Mouse (Mus musculus): ENCODE measurements around the gene Gm49630. TPM values are rescaled to one million over a fixed set of nuclear protein-coding genes. Genes with fewer than 3 reads are reported as not detected.
A peak's percentile ranks its signal among the peaks of the same experiment; 100 is the strongest.
"Not testable (repeated sequence)": the region's sequence is repeated elsewhere in the genome, so short reads cannot be mapped to it uniquely, and the experiment has no call there.

Gene Gm49630
- polyA plus RNA-seq, 1 experiment from 2014 or later: not detected

DNA sequence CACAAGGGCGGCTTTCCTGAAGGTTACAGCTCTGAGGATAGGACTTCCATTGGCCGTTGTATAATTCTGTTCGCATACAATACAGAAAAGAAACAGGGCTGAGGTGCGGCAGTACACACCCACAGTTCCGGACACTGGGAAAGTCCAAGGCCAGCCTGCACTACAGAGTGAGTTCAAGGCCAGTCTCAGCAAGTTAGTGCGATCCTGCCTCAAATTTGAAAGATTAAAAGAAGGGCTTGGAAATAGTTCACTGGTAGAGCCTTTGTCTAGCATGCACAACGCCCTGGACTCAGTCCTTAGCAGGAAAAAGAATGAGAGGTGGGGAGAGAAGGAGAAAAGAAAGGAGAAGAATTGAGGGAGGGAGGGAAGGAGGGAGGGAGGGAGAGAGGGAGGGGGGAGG is 23.3 kb upstream of the Gm49630 start:
- not testable (repeated sequence) for H3K4me3 ChIP-seq (replicated peaks; ENCODE audit: low read length); H3K9ac ChIP-seq; H3K27ac ChIP-seq; H3K4me2 ChIP-seq (replicated peaks); H3K4me1 ChIP-seq (replicated peaks; ENCODE audit: control insufficient read depth, insufficient read depth, low read length); H3K27me3 ChIP-seq (ENCODE audit: control insufficient read depth, insufficient read depth, low read length); H3K36me3 ChIP-seq (replicated peaks; ENCODE audit: control insufficient read depth, insufficient read depth); ATAC-seq (ENCODE audit: low FRiP score); H3K9me3 ChIP-seq (ENCODE audit: control insufficient read depth, low read length); DNase-seq (ENCODE audit: low spot score)
- 85% methylated on average over 7 of the region's 7 CpGs for WGBS

DNA sequence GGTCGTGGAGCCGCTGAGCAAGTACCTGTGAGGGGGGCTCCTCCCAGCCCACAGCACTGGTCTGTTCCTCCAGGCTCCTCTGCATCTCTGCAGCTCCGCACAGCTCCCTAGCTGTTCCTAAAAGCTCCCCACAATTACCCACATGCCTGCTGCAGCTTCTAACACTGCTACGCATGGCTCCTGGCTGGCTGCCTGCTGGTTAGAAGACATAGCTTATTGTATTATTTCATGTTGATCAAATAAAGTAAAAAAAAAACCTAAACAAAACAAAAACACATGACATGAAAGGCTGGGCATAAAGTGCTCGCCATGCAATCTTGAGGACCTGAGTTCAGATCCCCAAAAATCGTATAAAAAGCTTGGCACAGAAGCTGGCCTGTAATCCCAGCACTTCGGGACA is 18.1 kb upstream of the Gm49630 start:
- not testable (repeated sequence) for ATAC-seq (ENCODE audit: low FRiP score); H3K9ac ChIP-seq; H3K27ac ChIP-seq; H3K27me3 ChIP-seq (ENCODE audit: control insufficient read depth, insufficient read depth, low read length); H3K4me2 ChIP-seq (replicated peaks); H3K9me3 ChIP-seq (ENCODE audit: control insufficient read depth, low read length); DNase-seq (ENCODE audit: low spot score); H3K36me3 ChIP-seq (replicated peaks; ENCODE audit: control insufficient read depth, insufficient read depth); H3K4me3 ChIP-seq (replicated peaks; ENCODE audit: low read length); H3K4me1 ChIP-seq (replicated peaks; ENCODE audit: control insufficient read depth, insufficient read depth, low read length)
- WGBS: 70% methylated on average over 7 of the region's 7 CpGs

DNA sequence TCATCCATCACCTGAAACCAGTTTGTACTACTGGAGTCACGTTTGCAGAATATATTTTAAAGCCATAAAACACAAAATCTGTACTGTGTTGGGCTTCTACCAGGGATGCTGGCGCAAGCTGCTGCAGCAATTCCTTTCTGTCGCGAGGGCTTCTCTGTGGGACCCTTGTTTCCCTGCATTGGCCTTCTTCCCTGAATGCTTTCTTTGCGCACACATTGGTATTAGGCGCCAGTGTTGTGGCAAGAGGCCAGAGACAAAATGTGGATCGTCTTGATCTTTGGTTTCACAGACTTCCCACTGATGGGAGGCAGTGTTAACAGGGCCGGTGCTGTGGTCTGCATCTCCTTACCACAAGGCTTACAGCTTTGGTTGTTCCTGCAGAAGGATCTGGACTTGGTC is 17.2 kb upstream of the Gm49630 start:
- H3K27me3 ChIP-seq (ENCODE audit: control insufficient read depth, insufficient read depth, low read length); H3K36me3 ChIP-seq (replicated peaks; ENCODE audit: control insufficient read depth, insufficient read depth); H3K4me1 ChIP-seq (replicated peaks; ENCODE audit: control insufficient read depth, insufficient read depth, low read length); DNase-seq (ENCODE audit: low spot score); ATAC-seq (ENCODE audit: low FRiP score); H3K4me2 ChIP-seq (replicated peaks); H3K9ac ChIP-seq; H3K9me3 ChIP-seq (ENCODE audit: control insufficient read depth, low read length); H3K4me3 ChIP-seq (replicated peaks; ENCODE audit: low read length); H3K27ac ChIP-seq: not testable (repeated sequence)
- 71% methylated on average over 6 of the region's 8 CpGs for WGBS

DNA sequence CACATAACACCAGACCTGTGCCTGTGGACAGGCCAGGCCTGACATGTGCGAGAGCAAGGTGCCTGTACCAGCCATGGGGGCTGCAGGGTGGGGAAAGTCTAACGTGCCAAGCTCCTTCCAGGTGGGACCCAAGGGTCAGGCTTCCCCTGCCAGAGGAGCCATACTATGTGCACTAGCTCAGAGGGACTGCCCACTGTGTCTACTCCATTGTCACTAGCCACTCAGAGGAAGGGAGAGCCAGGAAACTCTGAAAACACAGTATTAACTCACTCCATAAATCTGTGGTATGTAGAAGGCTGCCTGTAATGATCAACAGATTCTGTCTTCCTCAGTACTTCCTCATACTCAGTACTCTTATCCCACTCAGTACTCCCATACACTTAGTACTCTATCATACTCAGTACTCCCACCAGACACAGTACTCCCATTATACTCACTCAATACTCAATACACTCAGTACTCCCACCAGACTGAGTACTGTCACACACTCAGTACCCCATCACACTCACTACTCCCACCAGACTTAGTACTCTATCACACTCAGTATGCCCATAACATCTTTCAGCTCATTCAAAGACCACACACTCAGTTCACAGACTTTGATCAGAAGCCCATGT is 16.7 kb upstream of the Gm49630 start:
- not testable (repeated sequence) for H3K4me1 ChIP-seq (replicated peaks; ENCODE audit: control insufficient read depth, insufficient read depth, low read length); H3K27me3 ChIP-seq (ENCODE audit: control insufficient read depth, insufficient read depth, low read length); H3K27ac ChIP-seq; H3K9ac ChIP-seq; H3K4me2 ChIP-seq (replicated peaks); H3K36me3 ChIP-seq (replicated peaks; ENCODE audit: control insufficient read depth, insufficient read depth); H3K4me3 ChIP-seq (replicated peaks; ENCODE audit: low read length); DNase-seq (ENCODE audit: low spot score); H3K9me3 ChIP-seq (ENCODE audit: control insufficient read depth, low read length)
- WGBS: no CpG with 5 or more reads among the region's 2 CpGs
- 0 out of 2 replicates have a peak, but pooled peaks have one; percentile 43 for ATAC-seq (ENCODE audit: low FRiP score)

DNA sequence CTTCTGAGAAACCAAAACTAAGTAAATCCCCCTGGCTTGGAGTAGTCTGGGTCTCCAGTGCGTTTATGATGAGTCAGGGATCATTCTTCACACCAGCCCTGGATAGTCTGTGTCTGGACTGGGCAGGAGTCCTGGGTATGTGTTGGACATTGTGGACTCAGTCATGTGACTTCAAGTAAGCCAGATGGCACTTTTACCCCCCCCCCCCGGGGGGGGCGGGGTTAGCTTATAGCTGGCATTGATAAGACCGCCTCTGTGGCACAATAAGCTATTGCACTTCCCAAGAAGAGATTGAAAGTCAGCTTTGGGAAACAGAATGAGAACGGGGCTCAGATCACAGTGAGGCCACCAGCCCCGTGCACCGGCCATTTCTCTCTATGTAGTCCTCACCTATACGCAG is 14.2 kb upstream of the Gm49630 start:
- not testable (repeated sequence) for ATAC-seq (ENCODE audit: low FRiP score); H3K4me2 ChIP-seq (replicated peaks); H3K9ac ChIP-seq; H3K4me3 ChIP-seq (replicated peaks; ENCODE audit: low read length); H3K27me3 ChIP-seq (ENCODE audit: control insufficient read depth, insufficient read depth, low read length); H3K9me3 ChIP-seq (ENCODE audit: control insufficient read depth, low read length); H3K36me3 ChIP-seq (replicated peaks; ENCODE audit: control insufficient read depth, insufficient read depth); H3K4me1 ChIP-seq (replicated peaks; ENCODE audit: control insufficient read depth, insufficient read depth, low read length); H3K27ac ChIP-seq; DNase-seq (ENCODE audit: low spot score)
- WGBS: 71% methylated on average over 8 of the region's 8 CpGs

DNA sequence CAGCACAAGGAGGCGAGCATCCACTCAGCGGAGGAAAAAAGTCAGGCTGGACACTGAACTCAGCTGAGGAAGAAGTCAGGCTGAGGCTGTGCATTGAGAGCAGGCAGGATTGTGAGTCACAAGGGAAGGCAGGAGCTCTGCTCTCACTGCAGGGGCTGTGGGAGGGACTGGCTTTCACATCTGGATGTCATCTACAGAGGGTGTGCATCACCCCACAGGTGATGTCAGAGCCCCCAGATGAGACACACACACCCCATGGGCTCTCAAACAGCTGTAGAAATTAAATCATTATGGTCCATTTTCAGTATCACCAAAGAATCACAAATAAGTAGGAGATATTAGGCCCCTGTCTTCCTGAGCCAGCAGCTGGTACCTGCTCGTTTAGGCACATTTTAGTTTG is 13.6 kb upstream of the Gm49630 start, which contains the start of gene Unc93a2:
TSS of gene Unc93a2 (minus strand) at position 101 of the 400 bp plus-strand sequence.
- H3K36me3 ChIP-seq (replicated peaks; ENCODE audit: control insufficient read depth, insufficient read depth); H3K27ac ChIP-seq; H3K4me2 ChIP-seq (replicated peaks); DNase-seq (ENCODE audit: low spot score); ATAC-seq (ENCODE audit: low FRiP score); H3K4me1 ChIP-seq (replicated peaks; ENCODE audit: control insufficient read depth, insufficient read depth, low read length); H3K9me3 ChIP-seq (ENCODE audit: control insufficient read depth, low read length); H3K4me3 ChIP-seq (replicated peaks; ENCODE audit: low read length); H3K9ac ChIP-seq; H3K27me3 ChIP-seq (ENCODE audit: control insufficient read depth, insufficient read depth, low read length): not testable (repeated sequence)
- WGBS: 81% methylated on average over 3 of the region's 3 CpGs

DNA sequence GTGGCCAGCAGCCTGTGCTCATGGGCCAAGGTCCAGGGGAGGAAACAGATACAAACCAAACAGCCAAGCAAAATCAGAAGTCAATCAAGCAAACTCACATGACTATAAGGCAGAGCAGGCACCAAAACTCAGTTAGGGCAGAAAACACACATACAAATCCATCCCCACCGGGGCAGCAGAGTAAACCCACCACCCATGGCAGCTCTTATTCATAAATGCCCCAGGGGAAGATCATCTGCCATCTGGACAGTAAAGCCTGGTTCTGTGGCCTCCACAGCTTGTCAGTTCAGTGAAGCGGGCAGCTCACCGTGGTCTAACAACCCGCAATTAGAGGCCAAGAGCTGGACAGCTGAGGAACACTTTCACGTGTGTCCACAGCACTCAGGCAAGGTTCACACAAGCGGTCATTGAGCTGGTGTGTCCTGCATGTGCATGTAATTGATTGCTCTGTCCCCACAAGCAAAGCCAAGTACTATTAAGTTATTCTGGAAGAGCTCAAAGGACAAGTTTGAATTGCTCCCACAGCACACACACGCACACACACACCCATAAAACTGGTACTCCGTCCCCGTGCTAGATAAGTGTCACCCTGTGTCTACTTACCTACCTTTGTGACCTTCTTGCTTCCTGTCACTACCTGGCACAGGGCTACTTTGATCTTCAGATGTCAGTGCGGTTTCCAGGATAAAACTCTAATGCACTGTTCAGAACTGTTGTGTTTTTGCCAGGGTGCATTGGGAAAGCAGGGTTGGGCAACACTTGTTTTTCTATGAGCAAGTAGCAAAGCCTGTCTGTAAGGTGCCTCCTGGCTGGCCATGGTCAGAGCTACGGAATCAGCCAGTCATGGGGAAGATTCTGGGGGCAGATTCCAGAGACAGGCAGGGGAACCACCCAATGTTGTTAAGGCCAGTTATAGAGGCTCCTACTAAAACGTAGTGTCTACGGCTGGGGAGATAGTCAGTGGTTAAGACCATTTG is 11.7 kb upstream of the Gm49630 start:
- H3K9me3 ChIP-seq (ENCODE audit: control insufficient read depth, low read length); H3K36me3 ChIP-seq (replicated peaks; ENCODE audit: control insufficient read depth, insufficient read depth); H3K27me3 ChIP-seq (ENCODE audit: control insufficient read depth, insufficient read depth, low read length); H3K4me2 ChIP-seq (replicated peaks); ATAC-seq (ENCODE audit: low FRiP score); H3K27ac ChIP-seq; H3K4me1 ChIP-seq (replicated peaks; ENCODE audit: control insufficient read depth, insufficient read depth, low read length); DNase-seq (ENCODE audit: low spot score); H3K4me3 ChIP-seq (replicated peaks; ENCODE audit: low read length); H3K9ac ChIP-seq: not testable (repeated sequence)
- WGBS: 87% methylated on average over 9 of the region's 13 CpGs

DNA sequence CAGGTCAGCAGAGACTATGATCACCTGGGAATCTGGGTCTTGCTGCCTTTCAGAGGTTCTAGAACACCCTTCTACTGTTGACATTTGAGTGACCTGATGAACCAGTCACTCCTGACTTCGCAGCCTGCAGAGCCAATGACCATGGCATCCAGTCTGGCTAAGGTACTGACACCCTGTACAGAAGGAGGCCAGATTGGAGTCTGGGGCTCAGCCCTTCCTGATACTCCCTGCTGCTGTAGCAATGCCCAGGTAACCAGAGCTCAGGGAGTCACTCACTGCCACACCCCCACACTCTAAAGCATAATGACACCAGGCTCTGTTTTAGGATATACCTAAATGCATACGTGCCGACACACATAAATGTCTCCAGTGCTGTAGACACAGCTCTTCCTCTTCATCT is 10.9 kb upstream of the Gm49630 start:
- H3K27me3 ChIP-seq (ENCODE audit: control insufficient read depth, insufficient read depth, low read length); H3K4me3 ChIP-seq (replicated peaks; ENCODE audit: low read length); H3K9me3 ChIP-seq (ENCODE audit: control insufficient read depth, low read length); H3K27ac ChIP-seq; DNase-seq (ENCODE audit: low spot score); H3K4me2 ChIP-seq (replicated peaks); ATAC-seq (ENCODE audit: low FRiP score); H3K9ac ChIP-seq; H3K36me3 ChIP-seq (replicated peaks; ENCODE audit: control insufficient read depth, insufficient read depth); H3K4me1 ChIP-seq (replicated peaks; ENCODE audit: control insufficient read depth, insufficient read depth, low read length): not testable (repeated sequence)
- 93% methylated on average over 1 of the region's 3 CpGs for WGBS

DNA sequence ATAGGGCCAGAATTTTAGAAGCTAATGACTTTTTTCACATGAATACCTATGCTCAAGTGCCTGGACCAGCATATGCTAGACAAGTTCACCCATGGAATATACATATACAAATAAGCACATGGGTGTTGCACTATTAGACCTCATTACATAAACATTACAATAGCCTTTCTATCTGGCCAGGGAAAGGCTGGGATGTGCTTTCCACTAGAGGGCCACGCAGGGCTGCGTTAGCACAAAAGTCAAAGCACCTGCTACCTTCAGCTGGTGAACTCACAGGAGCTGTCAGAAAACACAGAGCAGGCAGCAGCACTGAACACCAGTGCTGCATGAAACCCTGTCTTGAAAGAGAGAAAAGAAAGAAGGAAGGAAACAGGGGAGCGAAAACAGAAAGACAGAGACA is 6.1 kb upstream of the Gm49630 start:
- not testable (repeated sequence) for DNase-seq (ENCODE audit: low spot score); H3K4me3 ChIP-seq (replicated peaks; ENCODE audit: low read length); H3K4me1 ChIP-seq (replicated peaks; ENCODE audit: control insufficient read depth, insufficient read depth, low read length); H3K9me3 ChIP-seq (ENCODE audit: control insufficient read depth, low read length); ATAC-seq (ENCODE audit: low FRiP score); H3K4me2 ChIP-seq (replicated peaks); H3K27ac ChIP-seq; H3K27me3 ChIP-seq (ENCODE audit: control insufficient read depth, insufficient read depth, low read length); H3K36me3 ChIP-seq (replicated peaks; ENCODE audit: control insufficient read depth, insufficient read depth); H3K9ac ChIP-seq
- 15% methylated on average over 2 of the region's 3 CpGs for WGBS

Data from hindbrain, embryonic 14.5 days (tissue).